Mouse (Mus musculus) heart, embryonic 14.5 days (tissue): ENCODE data around the gene Islr. TPM values are rescaled to one million over a fixed set of nuclear protein-coding genes. Genes with fewer than 3 reads are reported as not detected.
"Not testable (repeated sequence)": the region's sequence is repeated elsewhere in the genome, so short reads cannot be mapped to it uniquely, and the experiment has no call there.

ENCODE experiments used
- ATAC-seq: fragments of 200-750 bp; cut with Nextera tagmentation; 2 replicates; pipeline ENCODE4 v1.8.0; 2017; ENCODE audit warnings: low read depth, moderate TSS enrichment; ENCODE audit not compliant: insufficient number of reproducible peaks, insufficient read depth, low FRiP score
- H3K27ac ChIP-seq, 2 experiments: fragments of 200-500 bp in 1 of 2; fragments of 300-500 bp in 1 of 2; sonication (generic) in 1 of 2; replicated peaks in 1 of 2; 2 replicates each; pipeline ENCODE4 v1.5.1; 2012 to 2014; ENCODE audit warnings: low read depth in 2 of 2, low read length in 2 of 2, control low read depth in 1 of 2, mild to moderate bottlenecking in 1 of 2, mixed read lengths in 1 of 2; ENCODE audit not compliant: control insufficient read depth in 1 of 2, insufficient read depth in 1 of 2
- H3K27me3 ChIP-seq: fragments of 300-500 bp; sonication (generic); 2 replicates; pipeline ENCODE4 v1.6.1; 2014; ENCODE audit warnings: mild to moderate bottlenecking, low read length, control low read depth; ENCODE audit not compliant: control insufficient read depth, insufficient read depth
- H3K36me3 ChIP-seq: fragments of 300-500 bp; sonication (generic); 2 replicates; pipeline ENCODE4 v1.6.1; 2014; ENCODE audit warnings: mild to moderate bottlenecking, control low read depth, low read length, mixed read lengths; ENCODE audit not compliant: control insufficient read depth, insufficient read depth
- H3K4me1 ChIP-seq, 2 experiments: fragments of 200-500 bp in 1 of 2; fragments of 300-500 bp in 1 of 2; sonication (generic) in 1 of 2; 2 replicates each; pipeline ENCODE4 v1.6.1; 2012 to 2014; ENCODE audit warnings: low read length in 2 of 2, control low read depth in 1 of 2, mixed read lengths in 1 of 2; ENCODE audit not compliant: control insufficient read depth in 2 of 2, insufficient read depth in 2 of 2
- H3K4me2 ChIP-seq: fragments of 300-500 bp; sonication (generic); 2 replicates; pipeline ENCODE4 v1.6.1; 2014; ENCODE audit warnings: mild to moderate bottlenecking, low read length
- H3K4me3 ChIP-seq, 2 experiments: fragments of 200-500 bp in 1 of 2; fragments of 300-500 bp in 1 of 2; sonication (generic) in 1 of 2; 2 replicates each; pipeline ENCODE4 v1.5.1; 2012 to 2014; ENCODE audit warnings: low read length in 2 of 2, mild to moderate bottlenecking in 2 of 2, control low read depth in 1 of 2, low read depth in 1 of 2, moderate library complexity in 1 of 2; ENCODE audit not compliant: control insufficient read depth in 1 of 2, insufficient read depth in 1 of 2
- H3K9ac ChIP-seq: fragments of 300-500 bp; sonication (generic); 2 replicates; pipeline ENCODE4 v1.6.1; 2014; ENCODE audit warnings: mild to moderate bottlenecking, low read length
- H3K9me3 ChIP-seq: fragments of 300-500 bp; sonication (generic); 2 replicates; pipeline ENCODE4 v1.6.1; 2016; ENCODE audit warnings: low read length, control low read depth; ENCODE audit not compliant: control insufficient read depth
- WGBS: fragments of 180-500 bp; shearing (Covaris S2); extraction: QIAGEN DNeasy Blood & Tissue Kit; methylation state at CpG from one replicate; pipeline ENCODE4 v1.1.7; 2014; 5-methylcytosine and 5-hydroxymethylcytosine counted together
- polyA plus RNA-seq: library from polyadenylated mRNA; unstranded; fragments of >200 nt; fragmentation: Nextera tagmentation; extraction: Ambion mirVana; gene quantifications from 2 replicates; pipeline ENCODE4 v1.2.1, GENCODE M21; 2014

Gene Islr
- polyA plus RNA-seq = 10.5 and 15.6 TPM in 2 replicates

DNA sequence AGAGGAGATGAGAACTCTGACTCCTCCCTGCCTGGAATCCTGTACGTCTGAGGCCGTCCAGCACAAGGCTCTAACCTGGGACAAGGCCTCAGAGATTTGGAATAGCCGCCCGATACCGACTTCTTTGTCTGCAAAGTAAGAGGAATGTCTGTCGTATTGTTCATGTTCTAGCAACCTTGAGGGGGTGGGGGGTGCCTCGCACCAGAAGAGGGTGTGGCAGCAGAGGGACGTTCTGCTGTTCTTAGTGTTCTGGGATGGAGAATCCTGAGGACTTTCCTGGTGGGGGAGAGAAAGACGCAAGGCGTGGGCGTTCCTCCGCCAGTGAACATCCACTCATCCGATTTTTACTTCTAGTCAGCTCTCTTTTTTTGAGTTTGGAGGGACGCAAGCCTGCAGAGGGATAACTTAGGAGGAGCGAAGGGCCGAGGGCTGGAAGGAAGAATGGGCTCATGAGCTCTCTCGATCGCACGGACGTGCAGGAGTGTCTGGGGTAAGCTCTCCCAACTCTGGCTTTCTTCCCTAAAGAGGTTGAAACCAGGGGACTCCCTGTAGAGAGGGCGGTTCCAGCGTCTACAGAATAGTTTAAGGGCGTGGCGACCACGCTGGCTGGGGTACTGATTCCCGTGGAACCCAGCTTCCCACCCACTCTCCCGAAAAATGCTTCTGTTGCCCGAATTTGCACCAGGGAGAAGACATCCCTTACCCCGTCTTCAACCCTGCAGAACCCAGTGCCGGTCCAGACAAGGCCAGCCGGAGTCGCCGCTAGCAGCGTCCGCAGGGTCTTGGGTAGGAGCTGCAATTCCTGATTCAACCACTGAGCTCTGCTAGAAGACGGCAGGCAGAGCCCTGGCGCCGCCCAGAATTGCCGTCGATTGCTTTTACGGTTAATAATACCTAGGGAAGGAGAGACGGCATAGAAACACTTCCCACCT, at the start of gene Islr, which contains the start of gene Islr2:
Gene Islr, minus strand, starts transcription at position 791 of the 932 bp plus-strand sequence.
Gene Islr2, minus strand, starts transcription at position 804 of the 932 bp plus-strand sequence.
- WGBS = 2% methylated on average over 42 of the region's 42 CpGs

DNA sequence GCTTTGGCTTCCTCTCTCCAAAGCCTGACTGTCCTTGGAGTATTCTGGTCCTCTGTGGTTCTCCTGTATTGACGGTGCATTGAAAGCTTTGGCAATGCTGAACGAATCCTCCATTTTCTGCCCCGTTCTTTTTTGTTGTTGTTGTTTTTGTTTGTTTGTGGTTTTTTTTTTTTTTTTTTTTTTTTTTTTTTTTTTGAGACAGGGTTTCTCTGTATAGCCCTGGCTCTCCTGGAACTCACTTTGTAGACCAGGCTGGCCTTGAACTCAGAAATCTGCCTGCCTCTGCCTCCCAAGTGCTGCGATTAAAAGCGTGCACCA, 49.7 kb upstream of the Islr start:
- Histone ChIP-seq H3K36me3 (peaks cover 30% of the 10 kb centered on the region), H3K4me3 (peak overlapping the region; percentile 64 to 86), H3K9ac (peak overlapping the region; percentile 82), H3K4me1 (peaks cover 8 to 11% of the 10 kb centered on the region in 2 experiments), H3K27ac (peak overlapping the region; percentile 65 to 67), H3K4me2 (peak overlapping the region; percentile 79)
- WGBS = 59% methylated on average over 5 of the region's 5 CpGs
- not testable (repeated sequence) for H3K27me3 ChIP-seq, ATAC-seq, H3K9me3 ChIP-seq

More for the DNA sequence above, at the start of gene Islr, which contains the start of gene Islr2:
- no peaks in the 10 kb centered on the region for H3K36me3 ChIP-seq
- peak; percentile 64; the same call in 1 of the 2 replicates for ATAC-seq
- no peak within 1 kb of the TSS for H3K27ac ChIP-seq
- H3K4me1 ChIP-seq = peaks cover 5 to 14% of the 10 kb centered on the region in 2 experiments; a peak in 3 of 4 replicates
- H3K9me3 ChIP-seq = no peaks in the 10 kb centered on the region
- 0 out of 2 replicates have a peak within 1 kb of the TSS, but pooled peaks have one; percentile 17 for H3K9ac ChIP-seq
- H3K27me3 ChIP-seq = peaks cover 56% of the 10 kb centered on the region
- peak within 1 kb of the TSS; percentile 60 for H3K4me2 ChIP-seq
- H3K4me3 ChIP-seq = peak within 1 kb of the TSS; percentile 34 to 50

DNA sequence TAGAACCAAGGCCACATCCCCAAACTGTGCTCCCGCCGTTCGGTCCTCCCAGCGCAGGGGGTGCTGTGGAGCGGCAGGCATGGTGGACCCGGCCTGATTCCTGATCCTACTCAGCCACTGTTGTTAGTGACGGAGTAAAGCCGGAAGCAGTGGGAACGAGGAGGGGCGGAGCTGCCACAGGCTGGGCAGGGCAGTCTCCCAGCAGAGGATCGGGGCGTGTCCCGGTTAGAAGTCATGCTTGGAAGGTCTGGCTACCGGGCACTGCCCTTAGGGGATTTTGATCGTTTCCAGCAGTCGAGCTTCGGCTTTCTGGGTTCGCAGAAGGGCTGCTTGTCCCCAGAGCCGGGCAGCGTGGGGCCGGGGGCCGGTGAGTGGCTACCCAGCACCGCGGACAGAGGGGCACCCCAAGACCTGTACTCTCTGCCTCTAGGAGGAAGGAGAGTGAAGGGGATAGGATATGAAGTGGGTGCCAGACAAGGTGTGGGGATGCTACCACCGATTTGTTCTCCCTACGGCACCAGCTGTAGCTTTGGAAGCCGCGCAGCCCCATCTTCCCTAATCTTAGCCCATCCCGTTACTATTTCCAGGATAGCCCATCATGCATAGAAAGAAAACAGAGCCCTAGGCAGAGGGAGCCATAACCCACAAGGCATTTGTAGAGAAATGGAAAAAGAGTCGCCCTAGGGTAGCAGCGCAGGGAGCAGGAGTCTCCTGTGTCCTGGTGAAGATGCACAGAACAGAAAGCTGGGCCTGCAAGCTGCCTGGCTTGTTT, 49.1 kb upstream of the Islr start, which contains the start of gene Stoml1:
Gene Stoml1, plus strand, starts transcription at position 132 of the 772 bp plus-strand sequence.
- peak; percentile 94 for ATAC-seq
- Histone ChIP-seq H3K4me3 (peak within 1 kb of the TSS; percentile 64 to 86), H3K27me3 (no peaks in the 10 kb centered on the region), H3K36me3 (peaks cover 26% of the 10 kb centered on the region), H3K27ac (peak within 1 kb of the TSS; percentile 65 to 67), H3K4me2 (peak within 1 kb of the TSS; percentile 79), H3K9me3 (no peaks in the 10 kb centered on the region), H3K4me1 (peaks cover 9 to 17% of the 10 kb centered on the region in 2 experiments), H3K9ac (peak within 1 kb of the TSS; percentile 82)
- WGBS = under 1% methylated on average over 31 of the region's 31 CpGs

DNA sequence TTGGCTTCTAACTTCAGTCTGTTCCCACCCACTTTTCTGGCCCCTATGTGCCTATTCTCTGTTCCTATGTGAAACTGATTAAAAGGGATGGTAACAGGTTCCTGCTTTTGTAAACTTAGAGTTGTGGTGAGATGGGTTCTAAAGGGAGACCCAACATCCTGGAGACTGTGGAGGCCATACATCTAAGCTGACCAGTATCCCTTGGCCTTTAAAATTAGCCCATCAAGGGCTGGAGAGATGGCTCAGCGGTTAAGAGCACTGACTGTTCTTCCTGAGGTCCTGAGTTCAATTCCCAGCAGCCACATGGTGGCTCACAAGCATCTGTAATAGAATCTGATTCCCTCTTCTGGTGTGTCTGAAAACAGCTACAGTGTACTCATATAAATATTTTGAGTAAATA, 46.6 kb upstream of the Islr start:
- H3K9ac ChIP-seq = peak overlapping the region; percentile 85; the same call in 1 of the 2 replicates
- H3K4me1 ChIP-seq = peaks cover 19 to 35% of the 10 kb centered on the region in 2 experiments
- H3K9me3 ChIP-seq, H3K36me3 ChIP-seq, H3K27me3 ChIP-seq, H3K4me3 ChIP-seq, ATAC-seq, H3K4me2 ChIP-seq: not testable (repeated sequence)
- WGBS = 90% methylated on average over 1 of the region's 1 CpGs
- H3K27ac ChIP-seq = peak overlapping the region; percentile 95 to 97

DNA sequence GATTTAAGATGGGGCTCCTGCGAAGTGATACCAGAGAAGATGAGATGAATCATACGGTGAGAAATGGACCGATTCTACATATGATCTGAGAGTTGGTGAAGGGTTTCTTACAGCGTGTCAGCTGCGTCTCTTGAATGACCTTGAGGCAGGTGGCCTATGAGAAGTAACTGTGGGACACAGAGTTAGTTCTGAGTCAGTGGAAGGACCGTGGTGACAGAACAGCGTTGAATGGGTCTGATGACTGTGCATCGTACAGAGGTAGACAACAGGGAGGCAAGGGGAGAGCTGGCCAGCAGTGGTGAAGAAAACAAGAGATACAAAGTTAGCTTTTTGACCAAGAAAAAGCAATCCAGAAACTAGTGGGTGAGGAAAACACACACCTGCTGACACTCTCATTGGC, 46.2 kb upstream of the Islr start:
- Histone ChIP-seq H3K9me3 (no peaks in the 10 kb centered on the region), H3K36me3 (peaks cover 6% of the 10 kb centered on the region; the same call in 1 of the 2 replicates), H3K4me3 (no peak overlapping the region), H3K27ac (peak overlapping the region; percentile 95 to 97), H3K4me2 (peak overlapping the region; percentile 77), H3K4me1 (peaks cover 19 to 35% of the 10 kb centered on the region in 2 experiments), H3K9ac (peak overlapping the region; percentile 85), H3K27me3 (no peaks in the 10 kb centered on the region)
- no peak for ATAC-seq
- WGBS = 62% methylated on average over 8 of the region's 8 CpGs

DNA sequence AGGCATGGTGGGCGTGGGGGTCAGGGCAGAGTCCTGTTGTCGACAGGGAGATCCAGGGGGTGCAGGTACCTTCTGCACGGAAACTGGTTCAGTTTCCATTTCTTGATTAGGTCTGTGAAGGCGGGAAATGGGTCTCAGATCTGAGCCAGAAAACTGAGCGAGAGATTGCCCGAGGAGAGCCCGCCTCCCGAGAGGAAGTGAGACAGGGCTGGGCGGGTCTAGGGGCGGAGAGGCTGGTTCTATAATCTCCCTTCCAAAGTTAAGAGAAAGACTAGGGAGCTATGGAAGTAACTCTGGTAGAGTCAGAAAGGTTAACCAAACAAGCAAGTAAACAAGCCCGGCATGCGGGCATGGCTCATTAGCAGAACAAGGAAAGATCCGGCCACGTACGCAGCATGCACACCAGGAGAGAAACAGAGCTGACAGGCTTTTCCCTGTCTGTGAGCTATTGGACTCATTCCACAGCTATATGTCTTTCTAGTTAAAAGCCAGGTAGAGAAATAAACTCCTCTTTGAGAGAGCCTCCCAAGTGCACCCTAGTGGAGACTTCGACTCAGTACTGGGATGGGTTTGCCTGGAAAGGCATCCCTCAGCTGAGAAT, 45.6 kb upstream of the Islr start, which contains the start of gene Pml:
Gene Pml, minus strand, starts transcription at position 195 of the 601 bp plus-strand sequence.
- H3K4me1 ChIP-seq = peaks cover 19 to 35% of the 10 kb centered on the region in 2 experiments
- peak within 1 kb of the TSS; percentile 66 for H3K4me3 ChIP-seq
- peak within 1 kb of the TSS; percentile 95 to 97 for H3K27ac ChIP-seq
- H3K27me3 ChIP-seq = no peaks in the 10 kb centered on the region
- H3K4me2 ChIP-seq = peak within 1 kb of the TSS; percentile 77
- H3K9me3 ChIP-seq = no peaks in the 10 kb centered on the region
- peaks cover 9% of the 10 kb centered on the region; the same call in 1 of the 2 replicates for H3K36me3 ChIP-seq
- peak; percentile 51; the same call in 1 of the 2 replicates for ATAC-seq
- WGBS = 0% methylated on average over 16 of the region's 16 CpGs
- peak within 1 kb of the TSS; percentile 85 for H3K9ac ChIP-seq
